Mouse (Mus musculus) 416B (cell line): ENCODE results near the gene Papola.

Source experiments
- DNase-seq: peaks from one replicate; pipeline ENCODE4 v3.0.0; 2011; ENCODE audit warnings: low read depth

Papola gene

GRCm38 (mm10) chr12:105805790-105806189 is 21.3 kb downstream of the Papola start:
- DNase-seq = no peak

DNA sequence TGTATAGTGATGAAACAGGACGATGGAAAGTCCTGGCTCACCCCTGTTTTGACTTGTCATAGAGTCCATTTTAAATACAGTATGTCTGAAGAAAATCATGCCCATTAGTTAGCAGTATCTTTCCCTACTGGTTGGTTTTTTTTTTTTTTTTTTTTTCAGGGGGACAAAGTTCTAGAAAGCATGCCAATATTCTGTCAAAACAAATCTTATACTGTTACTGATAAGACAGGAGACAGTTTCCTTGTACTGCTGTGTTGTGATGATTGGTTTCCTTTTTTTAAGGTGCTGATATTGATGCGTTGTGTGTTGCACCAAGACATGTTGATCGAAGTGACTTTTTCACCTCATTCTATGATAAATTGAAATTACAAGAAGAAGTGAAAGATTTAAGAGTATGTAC is 21.7 kb downstream of the Papola start:
- no peak for DNase-seq

- DNase-seq = no peak
Observed at GRCm38 (mm10) chr12:105807416-105807815, 22.9 kb downstream of the Papola start.

- DNase-seq = peak; percentile 79
Observed at GRCm38 (mm10) chr12:105808945-105809344, 24.5 kb downstream of the Papola start.

DNA sequence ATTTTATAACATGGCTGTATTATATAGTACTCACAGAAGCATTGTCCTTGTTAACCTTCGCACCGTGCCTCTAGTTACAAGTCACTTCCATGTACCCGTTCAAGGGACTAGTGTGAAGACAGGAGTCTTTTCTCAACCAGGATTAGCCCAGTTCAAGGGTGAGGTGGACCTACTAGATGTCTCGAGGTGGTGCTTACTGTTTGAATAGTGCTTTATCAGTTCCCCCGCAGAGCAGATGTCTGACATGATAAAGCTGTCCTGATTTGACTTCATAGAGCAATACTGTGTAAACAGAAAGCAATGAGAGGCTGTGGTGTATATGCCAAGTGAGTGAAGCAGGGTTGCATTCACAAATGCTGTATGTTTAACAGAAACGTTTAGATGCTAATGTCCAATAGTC is 26.1 kb downstream of the Papola start:
- peak; percentile 36 for DNase-seq

DNA sequence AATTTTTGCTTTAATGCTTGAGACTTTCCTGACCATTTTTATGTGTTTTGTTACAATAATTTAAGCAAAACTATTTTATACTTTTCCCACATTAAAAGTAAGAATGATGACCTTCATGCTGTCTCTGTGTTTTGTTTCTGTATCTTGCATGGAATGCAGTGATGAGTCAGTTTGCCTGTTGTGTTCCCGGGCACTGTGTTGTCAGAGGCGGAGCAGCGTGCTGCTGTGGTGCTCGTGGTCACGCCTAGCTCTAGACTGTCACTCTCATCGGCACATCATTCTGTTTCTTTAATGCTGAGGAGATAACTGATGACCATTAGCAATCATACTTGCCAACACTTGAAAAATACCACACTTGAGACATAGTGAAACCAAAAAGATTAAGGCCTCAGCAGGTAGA is 29.5 kb downstream of the Papola start:
- no peak for DNase-seq

DNA sequence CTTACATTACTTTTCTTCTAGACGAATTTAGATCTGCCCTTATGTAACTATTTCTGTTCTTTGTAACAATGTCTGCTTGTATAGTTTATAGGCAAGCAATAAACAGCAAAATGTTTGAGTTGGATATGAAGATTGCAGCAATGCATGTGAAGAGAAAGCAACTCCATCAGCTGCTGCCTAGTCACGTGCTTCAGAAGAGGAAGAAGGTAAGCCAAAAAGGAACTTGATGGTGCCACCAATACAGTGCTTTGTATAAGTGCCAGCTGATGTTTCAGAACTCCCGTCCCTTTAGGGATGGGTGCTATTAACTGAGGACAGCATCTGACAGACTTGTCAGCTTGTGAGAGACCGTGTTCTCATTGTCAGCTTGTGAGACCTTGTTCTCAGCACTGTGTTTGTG is 39.0 kb downstream of the Papola start:
- no peak for DNase-seq

DNA sequence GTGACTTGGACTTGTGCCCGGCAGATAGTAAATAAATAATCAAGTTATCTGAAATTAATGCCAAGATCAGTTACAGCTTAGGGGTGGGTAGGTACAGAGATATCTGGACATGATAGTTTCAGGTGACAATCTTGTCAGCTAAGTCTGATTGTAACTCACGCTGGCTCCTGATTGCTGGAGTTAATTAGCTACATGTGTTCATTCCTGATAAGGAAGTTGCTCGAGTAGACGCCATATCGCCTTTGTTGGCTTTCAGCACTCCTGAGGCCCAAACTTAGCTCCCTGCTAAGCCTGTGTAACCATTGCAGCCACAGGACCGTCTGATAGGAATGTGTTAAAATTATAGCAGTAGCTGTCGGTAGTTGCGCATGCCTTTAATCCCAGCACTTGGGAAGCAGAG is 40.2 kb downstream of the Papola start:
- DNase-seq = no peak

GRCm38 (mm10) chr12:105825266-105825665 is 40.8 kb downstream of the Papola start:
- DNase-seq = no peak

- DNase-seq = no peak
Observed at GRCm38 (mm10) chr12:105832541-105832940, 48.0 kb downstream of the Papola start.

GRCm38 (mm10) chr12:105834926-105835325 is 50.4 kb downstream of the Papola start:
- DNase-seq = no peak

DNA sequence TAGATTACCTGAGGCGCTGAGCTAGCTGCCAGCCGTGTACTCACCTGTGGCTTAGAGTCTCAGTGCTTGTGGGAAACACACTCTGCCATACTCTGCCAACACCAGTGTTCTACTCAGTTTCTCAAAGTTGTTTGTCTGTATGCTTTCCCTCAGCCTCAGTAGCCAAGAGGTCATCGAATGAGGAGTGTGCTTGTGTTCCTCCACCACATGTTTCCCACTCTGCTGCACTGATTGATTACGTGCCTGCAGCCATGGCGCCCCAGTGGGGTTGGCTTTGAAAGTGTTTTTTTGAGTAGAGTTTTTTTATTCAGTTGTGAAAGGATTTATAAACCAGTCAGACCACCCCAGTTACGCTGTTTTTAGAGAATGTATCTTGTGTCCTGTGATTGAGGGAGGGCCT is 51.1 kb downstream of the Papola start:
- no peak for DNase-seq

- DNase-seq = peak; percentile 51
Observed at GRCm38 (mm10) chr12:105836196-105836595, 51.7 kb downstream of the Papola start.

GRCm38 (mm10) chr12:105839096-105839495 is 54.6 kb downstream of the Papola start:
- peak; percentile 63 for DNase-seq

GRCm38 (mm10) chr12:105840545-105840944 is 56.1 kb downstream of the Papola start:
- peak; percentile 20 for DNase-seq

DNA sequence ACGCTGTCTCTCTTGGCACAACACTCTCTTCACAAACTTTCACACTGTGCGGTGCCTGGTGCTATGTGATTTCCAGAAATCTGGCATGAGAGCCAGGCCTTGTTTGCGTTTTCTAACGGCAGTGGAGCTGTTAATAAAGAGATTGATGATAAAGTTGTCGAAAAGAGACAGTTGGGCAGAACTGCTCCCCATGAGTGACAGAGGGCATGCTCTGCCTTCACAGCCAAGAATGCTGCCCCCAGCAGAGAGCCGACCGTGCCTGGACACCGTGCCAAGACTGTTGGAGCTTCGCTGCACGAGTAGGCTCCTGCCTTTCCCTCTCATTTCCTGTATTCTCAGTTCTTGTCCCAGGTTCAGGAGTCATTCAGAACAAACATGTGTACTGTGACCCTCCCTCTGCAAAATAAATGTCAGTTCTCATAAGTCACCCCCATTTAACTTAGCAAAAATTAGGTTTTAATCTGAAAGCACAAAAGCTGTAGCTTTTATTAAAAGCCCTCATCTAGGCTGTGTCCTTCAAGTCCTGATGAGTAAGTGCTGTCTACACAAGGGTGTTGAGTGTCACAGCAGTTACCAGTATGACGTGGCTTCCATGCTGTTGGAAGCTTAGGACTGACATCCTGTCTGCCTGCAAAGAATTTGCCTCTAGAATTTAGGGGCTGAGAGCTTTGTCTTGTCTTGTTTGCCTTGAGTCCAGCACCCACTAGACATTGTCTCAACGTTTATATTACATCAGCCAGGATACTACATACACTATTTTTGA is 58.9 kb downstream of the Papola start:
- DNase-seq = no peak

- DNase-seq = no peak
Observed at GRCm38 (mm10) chr12:105844406-105844805, 59.9 kb downstream of the Papola start.

GRCm38 (mm10) chr12:105849102-105849501 is 64.6 kb downstream of the Papola start:
- no peak for DNase-seq

GRCm38 (mm10) chr12:105850675-105851074 is 66.2 kb downstream of the Papola start:
- DNase-seq = no peak

DNA sequence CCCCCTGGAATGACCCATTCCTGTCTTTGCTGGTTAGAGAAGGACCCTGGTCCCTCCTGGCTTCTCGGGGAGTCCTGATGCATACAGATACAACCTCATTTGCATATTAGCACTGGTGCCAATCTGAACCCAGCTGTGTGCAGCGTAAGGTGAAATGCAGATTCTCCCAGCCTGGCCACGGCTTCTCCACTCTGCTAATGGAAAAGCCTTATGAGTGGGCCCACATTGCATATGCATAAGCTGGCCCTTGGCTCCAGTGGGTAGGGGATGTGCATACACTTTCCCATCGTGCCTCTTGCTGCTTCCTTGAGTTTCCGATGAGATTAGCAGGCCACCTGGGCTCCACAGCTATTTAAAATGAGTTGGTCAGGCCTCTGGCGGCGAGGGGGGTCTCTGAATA is 68.3 kb downstream of the Papola start:
- DNase-seq = no peak

- DNase-seq = peak; percentile 25
Observed at GRCm38 (mm10) chr12:105854639-105855038, 70.1 kb downstream of the Papola start.

- no peak for DNase-seq
Observed at GRCm38 (mm10) chr12:105857902-105858640, 73.6 kb downstream of the Papola start.

DNA sequence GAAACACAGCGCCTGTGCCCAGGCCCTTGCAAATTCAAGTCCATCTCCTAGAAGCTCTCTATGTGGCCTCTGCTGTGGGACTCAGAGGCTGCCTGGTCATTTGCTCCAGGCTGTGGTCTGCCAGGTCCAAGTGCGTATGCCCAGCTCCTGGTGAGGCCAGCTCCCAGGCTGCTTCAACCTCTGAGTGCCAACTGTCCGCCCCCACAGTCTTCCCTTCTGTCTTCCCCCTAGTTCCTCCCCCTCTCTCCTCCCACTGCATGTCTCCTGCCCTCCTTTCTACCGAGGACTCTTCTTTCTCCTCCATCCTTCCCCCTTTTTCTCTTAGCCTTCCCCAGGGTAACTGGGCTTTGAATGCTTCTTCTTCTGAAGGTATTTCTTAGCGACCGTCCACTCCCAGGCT is 77.6 kb downstream of the Papola start:
- no peak for DNase-seq

GRCm38 (mm10) chr12:105862607-105863006 is 78.1 kb downstream of the Papola start:
- no peak for DNase-seq
